Mouse (Mus musculus): ENCODE measurements around the gene Dock2. TPM values are rescaled to one million over a fixed set of nuclear protein-coding genes. Genes with fewer than 3 reads are reported as not detected.
"Not testable (repeated sequence)": the region's sequence is repeated elsewhere in the genome, so short reads cannot be mapped to it uniquely, and the experiment has no call there.

Dock2 gene
- total RNA-seq (2021) = 1 to 10 TPM in 1 of 2 experiments, under 1 TPM in 1; 0.86 to 1.6 TPM
- long read RNA-seq, experiment 1 = 0 reads
- long read RNA-seq, experiment 2 = 0 reads

- peak in 1 of 2 experiments; percentile 17 for DNase-seq
- intact Hi-C loops (cut with DNase I) = no loop called here
Measured at GRCm38 (mm10) chr11:34783587-34784043, at the start of gene Dock2. Gene Dock2, minus strand, starts transcription at chr11:34783892.

- no peak for DNase-seq
Measured at GRCm38 (mm10) chr11:34832678-34833077, 49.0 kb upstream of the Dock2 start.

GRCm38 (mm10) chr11:34827803-34828202 lies 44.1 kb upstream of the Dock2 start:
- intact Hi-C loops (cut with DNase I) = no loop called here
- DNase-seq = no peak

More at GRCm38 (mm10) chr11:34832678-34833077, 49.0 kb upstream of the Dock2 start:
- intact Hi-C loops (cut with DNase I) = loop anchor here (10.0 kb wide), 1 partner anchor 862 kb away; no protein-coding TSS in a partner anchor

GRCm38 (mm10) chr11:34826940-34827339 lies 43.2 kb upstream of the Dock2 start:
- DNase-seq = no peak
- intact Hi-C loops (cut with DNase I) = no loop called here

GRCm38 (mm10) chr11:34824791-34825190 lies 41.1 kb upstream of the Dock2 start:
- intact Hi-C loops (cut with DNase I) = no loop called here
- DNase-seq = no peak

GRCm38 (mm10) chr11:34814767-34815166 lies 31.1 kb upstream of the Dock2 start:
- intact Hi-C loops (cut with DNase I) = no loop called here
- DNase-seq = no peak

GRCm38 (mm10) chr11:34814319-34814718 lies 30.6 kb upstream of the Dock2 start:
- no peak for DNase-seq
- intact Hi-C loops (cut with DNase I) = no loop called here

- intact Hi-C loops (cut with DNase I); DNase-seq: not testable (repeated sequence)
Measured at GRCm38 (mm10) chr11:34805026-34805425, 21.3 kb upstream of the Dock2 start.

- intact Hi-C loops (cut with DNase I); DNase-seq: not testable (repeated sequence)
Measured at GRCm38 (mm10) chr11:34798066-34798465, 14.4 kb upstream of the Dock2 start.

- intact Hi-C loops (cut with DNase I) = no loop called here
- no peak for DNase-seq
Measured at GRCm38 (mm10) chr11:34796097-34796496, 12.4 kb upstream of the Dock2 start.

- intact Hi-C loops (cut with DNase I) = no loop called here
Measured at GRCm38 (mm10) chr11:34791872-34792271, 8.2 kb upstream of the Dock2 start.

GRCm38 (mm10) chr11:34784864-34785263 lies 1.2 kb upstream of the Dock2 start:
- DNase-seq = no peak
- intact Hi-C loops (cut with DNase I) = no loop called here

More at GRCm38 (mm10) chr11:34791872-34792271, 8.2 kb upstream of the Dock2 start:
- no peak for DNase-seq

GRCm38 (mm10) chr11:34782516-34783430 lies 919 bp downstream of the Dock2 start:
- intact Hi-C loops (cut with DNase I) = no loop called here
- DNase-seq = no peak

GRCm38 (mm10) chr11:34780786-34781185 lies 2.9 kb downstream of the Dock2 start:
- intact Hi-C loops (cut with DNase I) = no loop called here

GRCm38 (mm10) chr11:34779966-34780365 lies 3.7 kb downstream of the Dock2 start:
- DNase-seq = no peak
- intact Hi-C loops (cut with DNase I) = no loop called here

More at GRCm38 (mm10) chr11:34780786-34781185, 2.9 kb downstream of the Dock2 start:
- no peak for DNase-seq

GRCm38 (mm10) chr11:34778351-34778750 lies 5.3 kb downstream of the Dock2 start:
- intact Hi-C loops (cut with DNase I) = no loop called here
- DNase-seq = no peak

- DNase-seq = no peak
- intact Hi-C loops (cut with DNase I) = no loop called here
Measured at GRCm38 (mm10) chr11:34777529-34777928, 6.2 kb downstream of the Dock2 start.

GRCm38 (mm10) chr11:34776054-34776453 lies 7.6 kb downstream of the Dock2 start:
- no peak for DNase-seq
- intact Hi-C loops (cut with DNase I) = no loop called here

- no peak for DNase-seq
- intact Hi-C loops (cut with DNase I) = no loop called here
Measured at GRCm38 (mm10) chr11:34774636-34775035, 9.1 kb downstream of the Dock2 start.

- no peak for DNase-seq
- intact Hi-C loops (cut with DNase I) = no loop called here
Measured at GRCm38 (mm10) chr11:34773304-34773895, 10.3 kb downstream of the Dock2 start.
